Mouse (Mus musculus) G1E (cell line): Measurements from ENCODE around the gene Tubb4a.
"Not testable (repeated sequence)": the region's sequence is repeated elsewhere in the genome, so short reads cannot be mapped to it uniquely, and the experiment has no call there.

ENCODE experiments used
- CTCF ChIP-seq: IDR thresholded peaks from 2 replicates; pipeline ENCODE4 v1.5.1; 2012; ENCODE audit warnings: low read depth, low read length, inconsistent platforms, mixed read lengths
- GATA1 ChIP-seq: IDR thresholded peaks from 2 replicates; pipeline ENCODE4 v1.6.1; 2012; ENCODE audit warnings: borderline replicate concordance, low read length, inconsistent platforms, mixed read lengths
- POLR2AphosphoS5 ChIP-seq: IDR thresholded peaks from 2 replicates; pipeline ENCODE4 v1.6.1; 2012; ENCODE audit warnings: low read depth, low read length, inconsistent platforms; ENCODE audit not compliant: insufficient replicate concordance
- TAL1 ChIP-seq: conservative IDR thresholded peaks from 2 replicates; pipeline ENCODE4 v1.6.1; 2012; ENCODE audit warnings: low read depth, low read length, inconsistent platforms, mixed read lengths

- not testable (repeated sequence) for TF ChIP-seq CTCF, GATA1, TAL1, POLR2AphosphoS5
Observed at GRCm38 (mm10) chr17:57051679-57052078, 35.9 kb downstream of the Tubb4a start.
